Mouse (Mus musculus) cerebellum, postnatal 36 days (tissue): Measurements from ENCODE around the gene Tfb1m.

ENCODE experiments used
- DNase-seq, 2 experiments: peaks; one replicate each; pipeline ENCODE4 v3.0.0; 2021 to 2022; ENCODE audit warnings: mixed read lengths in 2 of 2

Tfb1m gene

DNA sequence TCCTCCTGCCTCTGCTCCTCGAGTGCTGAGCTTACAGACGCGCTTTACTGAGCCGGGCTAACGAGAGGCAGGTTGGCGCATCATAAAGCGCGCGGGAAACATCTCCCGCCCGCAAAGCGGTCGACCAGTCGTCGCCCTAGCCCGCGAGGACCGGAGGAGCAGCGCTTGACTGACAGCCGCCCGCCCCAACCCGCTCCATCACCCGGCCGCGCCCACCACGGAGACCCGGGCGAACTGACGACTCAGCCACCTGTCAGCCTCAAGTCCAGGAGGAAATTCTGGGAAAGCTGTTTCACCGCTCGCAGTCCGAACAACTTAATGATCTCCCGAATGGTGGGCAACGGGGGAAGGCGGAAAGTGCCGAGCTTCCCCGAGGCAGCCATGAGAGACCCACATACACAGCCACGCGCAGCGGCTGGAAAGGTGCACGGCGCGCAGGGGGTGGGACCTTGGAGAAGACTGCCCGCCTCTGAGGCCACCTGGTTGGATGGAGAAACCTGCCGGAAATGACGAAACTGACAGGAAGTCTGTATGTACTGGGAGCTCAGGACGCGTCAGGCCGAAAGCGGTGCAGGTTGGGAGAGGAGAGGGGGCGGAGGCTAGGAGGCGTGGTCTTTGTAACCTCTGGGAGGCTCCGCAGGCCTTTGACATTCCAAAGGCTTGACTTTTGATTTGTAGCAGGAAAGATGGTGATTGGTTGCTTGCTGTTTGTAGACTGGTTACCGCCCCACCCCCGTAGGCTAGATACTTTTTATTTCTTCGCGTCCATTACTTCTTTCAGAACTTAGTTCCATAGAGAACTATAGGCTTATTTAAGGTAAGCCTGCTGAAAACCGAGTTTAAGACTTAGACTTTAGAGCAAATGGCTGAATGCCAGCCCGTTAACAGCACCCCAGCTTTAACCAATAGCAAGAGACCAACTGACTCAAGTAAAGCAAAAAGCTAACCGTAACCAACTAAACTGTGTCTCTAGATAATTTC, at the start of gene Tfb1m:
TSS of gene Tfb1m (minus strand) at position 451 of the 981 bp plus-strand sequence.
- DNase-seq: peak; percentile 95 to 97

DNA sequence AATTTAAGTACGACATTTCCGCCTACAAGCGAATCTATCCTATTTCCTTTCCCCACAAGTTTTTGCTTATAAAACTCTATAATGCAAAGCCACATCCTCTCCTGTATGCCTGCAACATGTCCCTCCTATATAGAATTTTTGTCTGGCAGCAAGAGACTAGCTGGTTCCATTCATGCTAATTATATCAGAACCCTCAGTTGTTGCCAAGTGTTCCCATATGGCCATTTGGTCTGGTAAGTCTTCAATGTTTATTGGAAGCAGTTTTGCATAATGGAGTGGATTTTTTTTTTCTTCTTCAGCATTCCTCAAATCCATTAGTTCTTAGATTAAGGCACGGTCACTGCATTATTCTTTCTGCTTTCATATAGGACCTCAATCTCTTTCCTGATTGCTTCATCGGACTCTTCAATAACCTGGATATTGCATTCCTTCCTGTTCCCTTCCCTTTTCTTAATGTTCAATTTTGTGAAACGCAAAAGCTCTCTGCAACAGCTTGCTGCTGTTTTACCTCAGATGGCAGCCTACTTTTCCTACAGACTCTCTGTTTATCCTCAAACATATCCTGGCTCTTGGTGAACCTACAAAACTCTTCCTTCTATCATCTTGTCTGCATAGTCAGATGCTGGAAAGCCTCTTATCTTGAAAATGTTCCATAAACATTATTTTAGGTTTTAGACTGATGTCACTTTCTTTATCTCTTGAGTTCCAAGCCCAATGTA, 45.5 kb upstream of the Tfb1m start:
- DNase-seq: peak in 1 of 2 experiments; percentile 30

DNA sequence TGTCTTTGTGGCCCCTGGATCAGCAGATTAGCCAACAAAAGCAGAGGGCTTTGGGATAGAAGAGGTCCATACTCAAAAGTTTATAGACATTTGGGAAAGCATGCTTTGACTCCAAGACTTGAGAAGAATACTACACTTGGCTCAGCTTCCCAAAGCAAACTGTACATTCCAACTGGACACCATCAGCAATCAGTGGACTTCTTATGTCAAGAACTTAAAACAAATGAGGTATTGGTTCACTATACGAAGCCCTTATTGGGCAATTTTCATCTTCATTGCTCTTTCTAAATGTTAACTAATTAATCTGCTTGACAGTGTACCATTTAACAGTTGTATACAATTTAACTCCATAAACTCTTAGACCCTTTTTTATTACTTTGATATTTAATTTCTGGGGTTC, 40.8 kb upstream of the Tfb1m start:
- no peak for DNase-seq

DNA sequence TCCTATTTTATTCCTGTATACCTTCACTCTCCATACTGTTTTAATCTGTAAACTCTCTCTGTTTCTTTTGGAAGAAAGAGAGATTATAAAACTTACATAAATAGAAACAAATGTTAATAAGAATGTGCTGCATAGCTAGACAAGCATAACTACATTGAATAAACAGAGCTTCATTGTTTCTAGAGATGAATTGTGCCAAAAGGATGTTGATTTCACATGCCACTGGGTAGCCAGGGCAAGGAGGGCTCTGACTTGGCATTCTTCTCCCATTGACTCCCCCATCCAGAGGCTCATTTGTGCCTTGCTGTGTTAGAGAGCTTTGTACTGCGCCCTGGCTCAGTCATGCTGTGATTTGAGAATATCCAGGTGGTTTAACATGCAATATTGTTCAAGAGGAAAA, 40.3 kb upstream of the Tfb1m start:
- DNase-seq: no peak

DNA sequence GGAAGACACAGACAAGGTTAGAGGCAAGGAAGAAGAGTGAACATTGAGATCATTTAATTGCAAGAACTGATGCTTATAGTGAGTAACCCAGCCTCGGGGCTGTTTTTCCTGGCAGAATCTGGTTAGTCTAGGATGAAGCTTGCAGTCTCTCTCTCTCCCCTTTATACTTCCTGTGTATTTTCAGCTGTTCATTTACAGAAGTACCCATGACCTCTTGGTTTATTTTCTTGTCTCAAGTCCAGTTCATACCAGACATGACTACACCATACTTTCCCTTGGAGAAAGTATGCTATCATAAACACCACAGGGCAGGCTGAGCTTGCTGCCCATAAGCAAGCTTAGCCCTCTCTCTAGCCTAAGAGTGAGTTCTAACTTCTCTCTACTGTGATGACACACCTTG, 39.5 kb upstream of the Tfb1m start:
- DNase-seq: no peak

DNA sequence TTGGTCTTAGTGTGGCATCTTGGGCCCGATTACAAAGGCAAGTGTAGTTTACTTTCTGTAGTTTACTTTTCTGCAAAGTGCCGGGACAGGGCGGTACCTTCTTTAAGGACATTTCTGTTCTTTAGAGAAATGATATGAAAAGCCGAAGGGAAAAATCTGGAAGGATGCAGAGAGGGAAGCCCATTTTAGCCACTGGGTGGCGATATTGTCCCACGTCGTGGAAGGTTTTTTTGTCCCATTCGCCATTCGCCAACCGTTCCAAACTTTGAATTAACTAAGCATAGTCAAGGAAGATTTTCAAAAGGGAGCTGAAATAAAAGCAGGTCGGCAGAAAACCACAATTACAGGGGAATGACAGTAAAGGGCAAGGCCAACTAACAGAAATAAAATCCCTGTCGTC, 13.3 kb upstream of the Tfb1m start:
- peak; percentile 70 to 78 for DNase-seq

DNA sequence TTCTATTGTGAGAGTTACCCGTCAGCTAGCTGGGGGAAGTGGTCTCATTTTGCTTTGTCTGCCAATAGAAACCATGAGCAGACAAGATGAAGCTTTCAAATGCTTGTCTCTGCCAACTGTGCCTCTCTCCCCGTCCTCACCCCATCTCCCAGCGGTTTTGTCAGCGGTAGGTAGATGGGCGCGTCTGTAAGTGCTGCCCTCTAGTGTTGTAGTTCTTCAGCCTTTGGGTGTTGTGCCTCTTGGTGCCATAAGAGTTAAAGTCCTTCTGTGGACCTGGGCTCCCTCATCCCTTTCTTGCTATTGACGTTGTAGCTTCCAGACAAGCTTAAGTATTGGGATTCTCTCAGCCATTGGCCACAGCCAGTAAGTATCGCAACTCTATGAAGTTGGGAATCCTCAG, 4.8 kb upstream of the Tfb1m start:
- no peak for DNase-seq

DNA sequence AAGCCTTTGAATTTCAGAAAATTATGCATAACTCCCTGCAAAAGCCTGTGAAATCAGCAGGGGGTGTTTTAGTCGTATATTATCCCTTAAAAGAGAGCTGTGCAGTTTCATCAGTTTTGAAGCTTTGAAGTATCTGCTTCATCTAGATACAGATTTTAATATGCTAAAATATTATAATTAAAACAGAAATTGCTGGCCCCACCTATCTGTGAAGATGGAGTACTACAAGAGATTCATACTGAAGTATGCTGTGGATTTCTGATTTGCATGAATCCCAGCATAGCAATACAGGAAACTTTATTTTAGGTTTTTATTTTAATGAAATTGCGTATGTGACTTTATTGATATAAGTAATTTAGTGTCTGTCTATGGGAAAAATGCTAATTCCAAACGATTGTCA, 3.0 kb upstream of the Tfb1m start:
- no peak for DNase-seq

DNA sequence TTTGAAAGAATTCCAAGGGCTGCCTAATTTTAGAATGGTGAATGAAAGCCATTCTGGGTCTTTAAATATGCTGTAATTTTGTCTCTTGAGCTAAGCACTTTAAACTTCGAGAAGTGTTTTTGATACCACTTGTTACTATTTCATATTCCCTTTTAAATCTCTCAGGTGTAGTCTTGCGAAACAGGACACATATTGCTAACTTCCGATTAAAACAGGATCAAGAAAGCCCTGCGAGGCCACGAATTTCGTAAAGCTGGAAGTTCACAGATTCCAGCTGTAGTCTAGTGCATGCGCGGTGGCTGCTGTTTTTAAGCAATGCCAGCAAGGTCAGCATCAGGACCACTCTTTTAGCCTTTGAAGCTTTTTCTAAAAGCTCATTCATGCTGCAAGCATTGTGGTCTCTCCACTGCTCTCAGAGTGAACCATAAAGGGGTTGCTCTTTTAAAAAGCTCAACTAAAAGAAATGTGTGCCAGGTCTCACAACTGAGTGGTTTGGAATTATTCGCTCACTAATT, 832 bp upstream of the Tfb1m start:
- no peak for DNase-seq

DNA sequence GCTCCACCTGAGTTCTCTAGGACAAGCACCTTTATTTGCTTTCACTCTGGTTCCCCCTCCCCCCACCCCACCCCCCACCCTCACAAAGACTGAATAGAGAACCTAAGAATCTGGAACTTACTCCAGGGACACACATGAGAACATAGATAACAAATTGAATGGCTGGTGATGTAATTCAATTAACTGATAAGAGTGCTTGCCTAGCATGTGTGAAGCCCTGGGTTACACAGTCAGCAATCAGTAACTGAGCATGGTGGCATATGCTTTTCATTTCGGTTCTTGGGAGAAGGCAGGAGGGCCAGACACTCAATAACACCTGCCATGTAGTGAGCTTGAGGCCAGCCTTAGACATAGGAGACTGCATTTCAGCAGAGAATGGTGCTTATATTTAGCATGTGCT, 1.3 kb downstream of the Tfb1m start:
- no peak for DNase-seq

DNA sequence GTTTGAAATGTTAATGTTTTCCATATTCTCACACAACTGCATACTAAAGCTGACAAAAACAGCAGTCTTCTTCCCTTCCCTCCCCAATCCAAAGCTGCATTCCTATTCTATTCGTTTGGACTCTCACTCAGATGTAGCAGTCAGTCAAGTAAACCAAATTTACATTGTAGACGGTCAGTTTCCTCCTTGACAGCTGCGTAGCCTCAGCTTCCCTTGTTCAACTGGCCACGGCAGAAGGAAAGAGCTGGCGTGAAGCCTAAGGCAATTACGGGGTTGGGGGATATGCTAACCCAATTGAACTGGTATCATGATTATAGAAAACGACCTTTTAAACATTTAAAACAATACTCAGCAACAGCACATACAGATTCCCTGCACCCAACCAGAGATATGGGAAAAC, 9.9 kb downstream of the Tfb1m start:
- no peak for DNase-seq

DNA sequence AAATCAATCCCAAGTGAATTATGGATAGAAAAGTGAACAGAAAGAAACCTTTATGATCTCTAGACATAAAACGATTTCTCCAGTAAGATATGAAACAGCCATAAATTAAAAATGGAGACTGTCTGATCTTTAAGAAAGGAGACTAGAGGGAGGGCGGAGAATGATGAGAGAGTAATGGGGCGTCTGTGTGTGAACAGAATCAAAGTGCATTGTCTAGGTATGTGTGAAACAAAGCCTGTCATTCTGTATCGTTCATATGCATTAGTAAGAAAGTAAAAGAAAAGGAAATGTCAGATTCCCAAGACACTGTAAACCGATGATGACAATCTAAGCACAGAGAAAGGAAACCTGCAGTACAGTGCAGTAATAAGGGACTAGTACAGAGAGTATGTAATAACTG, 16.5 kb downstream of the Tfb1m start:
- DNase-seq: no peak

DNA sequence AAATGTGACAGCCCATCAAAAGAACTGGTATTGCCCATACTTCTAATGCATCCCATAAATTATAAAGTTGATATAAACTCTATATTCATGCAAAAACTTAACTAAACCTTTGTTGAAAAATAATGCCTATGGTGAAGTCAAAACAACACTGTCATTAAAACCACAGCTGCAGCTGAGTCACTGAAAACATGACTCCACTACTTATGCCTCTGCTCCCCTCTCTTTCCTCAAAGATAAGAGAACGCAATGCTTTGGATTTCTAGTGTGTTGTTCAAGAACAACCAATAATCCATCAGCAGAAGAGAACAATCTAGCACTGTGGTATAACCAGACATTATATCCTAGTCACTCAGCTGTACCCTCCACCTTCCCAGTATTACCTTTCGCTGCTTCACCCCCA, 17.3 kb downstream of the Tfb1m start:
- no peak for DNase-seq

DNA sequence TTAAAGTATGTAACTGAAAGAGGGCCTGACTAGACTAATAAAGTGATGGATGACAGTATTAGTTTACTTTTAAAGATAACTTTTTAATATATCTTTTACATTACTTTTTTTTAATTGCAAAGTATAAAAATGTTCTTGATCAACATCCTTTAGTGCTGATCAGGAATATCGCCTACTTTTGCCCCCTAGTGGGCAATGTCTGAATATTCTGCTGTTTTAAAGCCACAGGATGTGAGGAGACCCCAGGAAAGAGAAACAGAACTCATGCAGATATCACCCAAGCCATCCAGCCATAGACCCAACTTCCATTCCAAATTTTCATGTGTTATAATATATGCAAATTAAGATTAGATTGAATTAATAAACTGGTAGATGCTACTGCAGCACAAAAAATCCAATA, 24.2 kb downstream of the Tfb1m start:
- no peak for DNase-seq

DNA sequence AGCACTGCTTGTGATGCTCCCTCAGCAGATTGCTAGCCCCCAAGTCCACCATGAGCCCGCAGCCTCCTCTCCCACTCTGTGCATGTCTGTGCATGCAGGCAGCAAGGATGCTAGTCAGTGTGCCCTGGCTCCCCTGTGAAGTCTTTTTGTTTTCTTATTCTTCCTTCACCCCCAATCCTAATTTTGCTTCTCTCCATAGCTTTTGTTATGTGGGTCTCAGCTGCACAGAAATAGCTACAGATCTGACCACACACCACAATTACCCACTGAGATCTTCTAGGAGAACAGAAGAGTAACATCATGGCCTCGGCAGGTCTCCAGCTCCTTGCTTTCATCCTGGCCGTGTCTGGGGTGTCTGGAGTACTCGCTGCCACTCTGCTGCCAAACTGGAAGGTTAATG, 25.3 kb downstream of the Tfb1m start, which contains the start of gene Cldn20:
TSS of gene Cldn20 (plus strand) at position 301 of the 400 bp plus-strand sequence.
- no peak for DNase-seq

DNA sequence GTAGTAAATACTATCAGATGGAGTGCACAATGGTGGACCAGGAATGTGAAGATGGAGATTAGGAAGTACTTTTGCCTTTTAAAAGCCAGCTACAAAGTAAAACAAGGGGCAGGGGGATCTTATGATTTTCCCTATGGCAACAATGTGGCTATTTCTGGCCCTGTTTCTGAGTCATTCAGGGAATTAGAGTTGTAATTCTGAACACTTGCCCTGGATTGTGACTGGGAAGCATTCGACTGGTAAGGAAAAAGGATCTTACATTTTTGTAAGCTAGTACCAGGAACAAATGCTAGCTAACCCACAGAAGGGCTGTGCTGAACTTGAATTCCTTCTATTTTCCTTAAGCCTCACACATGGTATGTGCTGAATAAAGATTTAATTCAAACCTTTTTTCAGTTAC, 25.9 kb downstream of the Tfb1m start:
- DNase-seq: no peak

DNA sequence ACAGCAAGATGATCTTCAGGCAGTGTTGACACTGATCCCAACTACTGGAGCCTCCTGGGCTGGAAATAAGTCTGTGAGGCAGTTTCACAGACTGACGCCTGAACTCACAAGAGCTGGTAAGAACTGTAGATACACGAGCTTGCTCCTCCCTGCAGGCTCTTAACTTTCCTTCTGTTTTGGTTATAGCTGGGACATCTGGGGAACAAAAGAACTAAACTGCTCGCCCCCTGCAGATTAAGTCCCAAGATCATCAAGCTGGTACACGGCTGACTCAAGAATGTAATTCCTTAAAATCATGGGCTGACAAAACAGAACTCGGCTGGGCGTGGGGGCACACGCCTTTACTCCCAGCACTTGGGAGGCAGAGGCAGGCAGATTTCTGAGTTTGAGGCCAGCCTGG, 27.0 kb downstream of the Tfb1m start:
- no peak for DNase-seq

DNA sequence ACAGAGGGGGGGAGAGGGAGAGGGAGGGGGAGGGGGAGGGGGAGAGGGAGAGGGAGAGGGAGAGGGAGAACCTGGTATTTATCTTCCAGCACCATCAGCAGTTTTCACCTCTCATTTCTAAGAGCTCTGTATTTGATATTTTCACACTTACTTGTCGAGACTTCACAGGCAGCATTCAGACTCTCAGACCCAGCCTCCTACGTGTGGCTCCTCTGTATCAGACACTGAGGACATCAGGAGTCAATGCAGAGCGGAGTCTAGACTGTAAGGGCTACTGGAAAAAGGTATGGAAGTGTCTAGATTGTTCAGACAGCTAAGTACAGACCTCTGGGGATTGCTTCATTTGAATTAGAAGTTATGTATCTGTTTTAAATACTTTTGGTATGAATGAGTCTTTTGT, 28.1 kb downstream of the Tfb1m start:
- no peak for DNase-seq

DNA sequence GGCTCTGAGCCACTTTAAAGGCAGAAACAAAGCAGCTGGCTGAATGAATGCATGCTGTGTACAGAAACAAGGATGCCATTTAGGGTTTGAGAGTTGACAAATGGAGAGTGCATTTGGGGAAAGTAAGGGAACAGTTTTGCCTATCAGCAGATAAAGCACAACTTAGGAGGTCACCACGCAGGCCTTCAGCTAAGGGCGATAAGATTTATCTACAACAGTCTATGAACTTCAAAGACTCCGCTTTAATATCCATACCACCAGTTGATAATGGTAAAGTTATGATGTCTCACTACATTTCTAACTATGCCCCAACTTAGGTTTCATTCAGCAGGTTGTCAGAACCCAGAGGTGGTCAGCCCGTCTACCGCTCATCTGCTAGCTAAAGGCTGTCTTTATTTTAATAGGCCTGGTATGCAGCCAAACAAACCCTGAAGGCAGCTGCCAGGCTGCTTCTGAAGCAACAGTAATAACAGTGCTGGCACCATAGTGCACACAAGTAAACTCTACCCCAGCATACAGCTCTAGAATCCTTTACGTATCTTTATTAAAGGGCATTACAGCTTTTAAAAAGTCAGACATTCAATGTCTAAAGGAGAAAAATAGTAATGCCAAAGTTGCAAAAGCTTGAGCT, 29.6 kb downstream of the Tfb1m start:
- DNase-seq: no peak

DNA sequence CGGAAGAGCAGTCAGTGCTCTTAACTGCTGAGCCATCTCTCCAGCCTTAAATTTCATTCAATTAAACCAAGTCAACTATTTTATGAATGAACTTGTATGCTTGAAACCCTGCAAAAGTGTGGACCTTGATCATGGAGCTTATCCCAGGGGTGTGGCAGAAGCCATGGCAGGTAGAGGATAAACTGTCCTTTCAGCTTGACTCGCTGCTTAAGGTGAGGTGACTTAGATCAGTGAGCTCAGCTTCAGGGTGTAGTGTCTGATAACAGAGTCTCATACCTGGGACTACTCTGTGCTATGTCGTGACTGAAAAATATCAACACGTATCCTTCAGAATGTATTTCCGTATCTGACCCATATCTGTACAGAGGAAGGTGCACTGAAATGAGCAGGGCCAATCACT, 37.2 kb downstream of the Tfb1m start:
- no peak for DNase-seq

DNA sequence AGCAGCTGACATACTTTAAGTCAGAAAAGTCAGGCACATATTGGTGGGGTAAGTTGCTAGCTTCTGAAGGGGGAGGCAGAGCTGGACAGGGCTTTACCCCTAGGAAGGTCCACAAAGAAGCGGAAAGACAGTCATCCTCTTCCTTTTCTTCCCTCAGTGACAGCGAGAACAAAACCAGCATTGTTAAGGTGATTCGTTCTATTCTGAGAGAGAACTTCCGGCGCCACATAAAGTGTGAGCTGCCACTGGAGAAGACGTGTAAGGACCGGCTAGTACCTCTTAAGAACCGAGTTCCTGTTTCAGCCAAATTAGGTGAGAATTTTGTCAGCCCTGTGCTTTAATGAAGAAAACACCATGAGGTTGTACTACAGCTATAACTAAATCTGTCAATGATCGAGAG, 41.2 kb downstream of the Tfb1m start:
- no peak for DNase-seq

DNA sequence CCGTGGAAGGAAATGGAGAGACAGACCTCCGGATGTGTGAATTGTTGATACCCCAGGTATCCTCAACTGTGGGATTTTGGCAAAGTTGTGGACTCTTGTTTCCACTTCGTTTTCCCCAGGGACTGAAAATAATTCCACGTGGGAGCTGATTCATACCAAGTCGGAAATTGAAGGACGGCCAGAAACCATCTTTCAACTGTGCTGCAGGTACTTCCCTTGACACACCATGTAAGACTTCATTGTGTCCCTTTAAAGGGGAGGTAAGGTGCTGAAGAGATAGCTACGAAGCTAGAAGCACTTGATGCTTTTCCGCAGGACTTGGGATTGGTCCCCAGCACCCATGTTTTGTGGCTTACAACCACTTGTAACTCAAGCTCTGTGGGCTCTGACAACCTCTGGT, 41.7 kb downstream of the Tfb1m start:
- no peak for DNase-seq

DNA sequence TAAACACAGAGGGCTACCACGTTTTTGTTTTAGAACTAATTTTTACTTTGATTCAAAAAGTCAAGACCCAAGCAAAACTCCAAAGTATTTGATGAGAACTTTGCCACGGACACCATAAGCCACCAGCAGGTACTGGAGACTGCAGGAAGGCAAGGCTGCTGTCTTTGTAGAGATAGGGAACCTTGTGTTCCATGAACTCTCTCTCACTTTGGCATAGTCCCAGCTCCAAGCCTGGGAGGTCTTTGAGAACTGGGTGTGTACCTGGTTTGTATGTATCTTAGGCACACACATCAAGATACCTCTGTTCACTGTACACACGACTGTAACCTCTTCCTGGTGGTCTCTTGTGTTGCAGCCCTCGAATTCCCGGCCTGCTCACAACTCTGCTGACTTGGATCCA, 43.3 kb downstream of the Tfb1m start:
- DNase-seq: no peak
